Mouse (Mus musculus): ENCODE data around the gene Lcn2. TPM values are rescaled to one million over a fixed set of nuclear protein-coding genes. Genes with fewer than 3 reads are reported as not detected.
A peak's percentile ranks its signal among the peaks of the same experiment; 100 is the strongest.

Gene Lcn2
- polyA plus RNA-seq, 1 experiment, result 23.8 TPM

GRCm38 (mm10) chr2:32392063-32392462 is 4.0 kb upstream of the Lcn2 start:
- no peak for TF ChIP-seq CTCF (IDR thresholded peaks at IDR 0.05; ENCODE audit: borderline replicate concordance, control insufficient read depth, extremely low read depth, insufficient read depth, low read length, poor library complexity)
- TF ChIP-seq POLR2A (IDR thresholded peaks at IDR 0.05; ENCODE audit: control insufficient read depth, extremely low read depth, insufficient read depth, low read length, poor library complexity), result no peak

GRCm38 (mm10) chr2:32390871-32391270 is 2.8 kb upstream of the Lcn2 start:
- H3K36me3 ChIP-seq (ENCODE audit: control insufficient read depth, insufficient read depth, low read length), result no peaks in the 10 kb centered on the region
- peaks cover 13% of the 10 kb centered on the region for H3K4me1 ChIP-seq (replicated peaks; ENCODE audit: control insufficient read depth, insufficient read depth, low read length)
- no peak for DNase-seq
- H3K27me3 ChIP-seq (ENCODE audit: control insufficient read depth, insufficient read depth, low read length), result no peaks in the 10 kb centered on the region; the same call in 1 of the 2 replicates
- no peak overlapping the region for H3K27ac ChIP-seq (ENCODE audit: control insufficient read depth, insufficient read depth, low read length)
- no peak overlapping the region for H3K4me3 ChIP-seq (ENCODE audit: control insufficient read depth, insufficient read depth, low read length)
- TF ChIP-seq POLR2A (IDR thresholded peaks at IDR 0.05; ENCODE audit: control insufficient read depth, extremely low read depth, insufficient read depth, low read length, poor library complexity) (no peak), CTCF (IDR thresholded peaks at IDR 0.05; ENCODE audit: borderline replicate concordance, control insufficient read depth, extremely low read depth, insufficient read depth, low read length, poor library complexity) (no peak)
- WGBS, result 94% methylated on average over 8 of the region's 8 CpGs

More at GRCm38 (mm10) chr2:32392063-32392462, 4.0 kb upstream of the Lcn2 start:
- Histone ChIP-seq H3K27me3 (ENCODE audit: control insufficient read depth, insufficient read depth, low read length) (no peaks in the 10 kb centered on the region; the same call in 1 of the 2 replicates), H3K4me3 (ENCODE audit: control insufficient read depth, insufficient read depth, low read length) (no peak overlapping the region), H3K27ac (ENCODE audit: control insufficient read depth, insufficient read depth, low read length) (no peak overlapping the region), H3K4me1 (replicated peaks; ENCODE audit: control insufficient read depth, insufficient read depth, low read length) (peaks cover 20% of the 10 kb centered on the region), H3K36me3 (ENCODE audit: control insufficient read depth, insufficient read depth, low read length) (no peaks in the 10 kb centered on the region)
- WGBS, result 98% methylated on average over 5 of the region's 5 CpGs
- DNase-seq, result no peak

GRCm38 (mm10) chr2:32389157-32389556 is 1.1 kb upstream of the Lcn2 start:
- 79% methylated on average over 2 of the region's 2 CpGs for WGBS
- Histone ChIP-seq H3K27me3 (ENCODE audit: control insufficient read depth, insufficient read depth, low read length) (no peaks in the 10 kb centered on the region; the same call in 1 of the 2 replicates), H3K4me3 (ENCODE audit: control insufficient read depth, insufficient read depth, low read length) (no peak overlapping the region), H3K27ac (ENCODE audit: control insufficient read depth, insufficient read depth, low read length) (no peak overlapping the region), H3K4me1 (replicated peaks; ENCODE audit: control insufficient read depth, insufficient read depth, low read length) (peaks cover 7% of the 10 kb centered on the region), H3K36me3 (ENCODE audit: control insufficient read depth, insufficient read depth, low read length) (no peaks in the 10 kb centered on the region)
- DNase-seq, result no peak
- TF ChIP-seq POLR2A (IDR thresholded peaks at IDR 0.05; ENCODE audit: control insufficient read depth, extremely low read depth, insufficient read depth, low read length, poor library complexity) (no peak), CTCF (IDR thresholded peaks at IDR 0.05; ENCODE audit: borderline replicate concordance, control insufficient read depth, extremely low read depth, insufficient read depth, low read length, poor library complexity) (no peak)

- no peak for DNase-seq
- 88% methylated on average over 2 of the region's 2 CpGs for WGBS
- no peak overlapping the region for H3K4me3 ChIP-seq (ENCODE audit: control insufficient read depth, insufficient read depth, low read length)
- TF ChIP-seq CTCF (IDR thresholded peaks at IDR 0.05; ENCODE audit: borderline replicate concordance, control insufficient read depth, extremely low read depth, insufficient read depth, low read length, poor library complexity) (no peak), POLR2A (IDR thresholded peaks at IDR 0.05; ENCODE audit: control insufficient read depth, extremely low read depth, insufficient read depth, low read length, poor library complexity) (no peak)
- H3K4me1 ChIP-seq (replicated peaks; ENCODE audit: control insufficient read depth, insufficient read depth, low read length), result peaks cover 16% of the 10 kb centered on the region
- 0 out of 2 replicates have a peak, but pooled peaks cover 6% of the 10 kb centered on the region for H3K36me3 ChIP-seq (ENCODE audit: control insufficient read depth, insufficient read depth, low read length)
- no peak overlapping the region for H3K27ac ChIP-seq (ENCODE audit: control insufficient read depth, insufficient read depth, low read length)
- no peaks in the 10 kb centered on the region for H3K27me3 ChIP-seq (ENCODE audit: control insufficient read depth, insufficient read depth, low read length)
These were observed 5.4 kb downstream of the Lcn2 start for GRCm38 (mm10) chr2:32382689-32383088.

- Histone ChIP-seq H3K27me3 (ENCODE audit: control insufficient read depth, insufficient read depth, low read length) (no peaks in the 10 kb centered on the region), H3K4me3 (ENCODE audit: control insufficient read depth, insufficient read depth, low read length) (peak within 1 kb of the TSS; percentile 66), H3K36me3 (ENCODE audit: control insufficient read depth, insufficient read depth, low read length) (peaks cover 9% of the 10 kb centered on the region), H3K27ac (ENCODE audit: control insufficient read depth, insufficient read depth, low read length) (no peak within 1 kb of the TSS), H3K4me1 (replicated peaks; ENCODE audit: control insufficient read depth, insufficient read depth, low read length) (peaks cover 16% of the 10 kb centered on the region)
- WGBS, result under 1% methylated on average over 45 of the region's 47 CpGs
- DNase-seq, result peak; percentile 97
- TF ChIP-seq CTCF (IDR thresholded peaks at IDR 0.05; ENCODE audit: borderline replicate concordance, control insufficient read depth, extremely low read depth, insufficient read depth, low read length, poor library complexity) (no peak), POLR2A (IDR thresholded peaks at IDR 0.05; ENCODE audit: control insufficient read depth, extremely low read depth, insufficient read depth, low read length, poor library complexity) (no peak)
These were observed 6.3 kb downstream of the Lcn2 start, which contains the start of gene 1110008P14Rik for GRCm38 (mm10) chr2:32381775-32382223. Gene 1110008P14Rik, minus strand, starts transcription at chr2:32381938.

GRCm38 (mm10) chr2:32381141-32381774 is 6.8 kb downstream of the Lcn2 start:
- Histone ChIP-seq H3K27me3 (ENCODE audit: control insufficient read depth, insufficient read depth, low read length) (no peaks in the 10 kb centered on the region), H3K4me3 (ENCODE audit: control insufficient read depth, insufficient read depth, low read length) (peak overlapping the region; percentile 66), H3K4me1 (replicated peaks; ENCODE audit: control insufficient read depth, insufficient read depth, low read length) (peaks cover 16% of the 10 kb centered on the region), H3K36me3 (ENCODE audit: control insufficient read depth, insufficient read depth, low read length) (peaks cover 15% of the 10 kb centered on the region), H3K27ac (ENCODE audit: control insufficient read depth, insufficient read depth, low read length) (no peak overlapping the region)
- TF ChIP-seq POLR2A (IDR thresholded peaks at IDR 0.05; ENCODE audit: control insufficient read depth, extremely low read depth, insufficient read depth, low read length, poor library complexity), result no peak
- no peak for TF ChIP-seq CTCF (IDR thresholded peaks at IDR 0.05; ENCODE audit: borderline replicate concordance, control insufficient read depth, extremely low read depth, insufficient read depth, low read length, poor library complexity)
- peak; percentile 59 for DNase-seq
- 1% methylated on average over 27 of the region's 27 CpGs for WGBS

All from thymus, adult 2 months (tissue).